Mouse (Mus musculus) liver, adult (tissue): ENCODE measurements around the gene Dyrk1a.

Source experiments
- GATA4 ChIP-seq: IDR thresholded peaks from 2 replicates; pipeline ENCODE4 v1.6.1; 2014; ENCODE audit warnings: mild to moderate bottlenecking, low read length; ENCODE audit not compliant: insufficient replicate concordance

Gene Dyrk1a

GRCm38 (mm10) chr16:94571111-94571993, 1.5 kb downstream of the Dyrk1a start:
- TF ChIP-seq GATA4: no peak

GRCm38 (mm10) chr16:94572422-94572821, 2.6 kb downstream of the Dyrk1a start:
- TF ChIP-seq GATA4: no peak

- no peak for TF ChIP-seq GATA4
Observed at GRCm38 (mm10) chr16:94574025-94574717, 4.4 kb downstream of the Dyrk1a start.

DNA sequence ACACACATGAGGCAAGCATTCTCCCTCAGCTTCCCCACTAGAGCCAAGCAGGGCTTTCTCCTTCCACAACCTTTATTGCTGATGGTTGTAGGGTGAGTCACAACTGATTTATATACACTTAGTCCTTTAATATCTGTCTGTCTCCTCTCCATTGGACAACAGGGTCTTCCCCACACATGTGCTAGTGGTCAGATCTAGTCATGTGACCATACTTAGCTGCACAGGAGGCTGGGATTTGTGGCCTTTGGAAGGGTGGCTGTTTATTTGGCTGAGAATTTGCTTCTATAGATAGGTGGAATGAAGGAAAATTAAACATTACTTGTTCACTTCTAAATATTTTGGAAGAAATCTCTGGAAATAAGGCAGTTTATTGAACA, 4.9 kb downstream of the Dyrk1a start:
- TF ChIP-seq GATA4: no peak

DNA sequence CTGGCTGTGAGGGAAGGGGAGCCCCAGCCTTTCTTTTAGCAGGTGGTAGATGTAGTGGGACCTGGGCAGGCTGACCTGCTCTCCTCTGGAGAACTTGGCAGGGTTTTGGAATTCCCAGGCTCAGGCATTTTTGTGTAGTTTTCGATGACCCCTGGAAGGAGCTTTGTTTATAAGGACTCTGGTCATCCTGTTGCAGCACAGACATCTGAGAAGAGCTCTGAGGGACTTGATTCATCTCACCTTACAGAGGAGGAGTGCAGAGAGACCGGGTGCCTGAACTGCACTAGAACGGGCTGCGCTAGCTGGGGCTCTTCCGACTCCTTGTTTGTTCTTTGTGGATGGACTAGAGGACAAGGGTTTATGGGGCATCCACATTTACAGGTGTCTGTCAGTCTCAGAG, 5.9 kb downstream of the Dyrk1a start:
- TF ChIP-seq GATA4: no peak

DNA sequence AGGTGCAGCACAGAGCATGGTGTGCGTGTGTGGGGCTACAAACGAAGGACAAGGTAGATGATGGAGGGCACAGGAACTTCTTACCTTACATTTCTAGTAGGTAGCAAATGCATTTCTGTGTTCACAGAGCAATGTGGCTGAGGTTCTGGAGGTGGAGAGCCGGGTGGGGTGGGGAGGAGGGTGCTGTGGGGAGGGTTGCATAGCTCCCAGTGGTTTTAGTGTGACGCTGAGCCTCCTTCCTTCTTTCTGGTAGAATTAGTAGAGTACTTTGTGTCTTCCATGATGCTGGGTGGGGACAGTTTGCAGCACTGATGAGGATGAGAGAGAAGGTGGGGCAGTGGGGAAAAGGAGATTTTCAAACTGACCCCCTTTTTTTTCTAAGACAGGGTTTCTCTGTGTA, 9.5 kb downstream of the Dyrk1a start:
- no peak for TF ChIP-seq GATA4

- TF ChIP-seq GATA4: no peak
Observed at GRCm38 (mm10) chr16:94580844-94581405, 11.1 kb downstream of the Dyrk1a start.

GRCm38 (mm10) chr16:94586349-94586990, 16.7 kb downstream of the Dyrk1a start:
- no peak for TF ChIP-seq GATA4

DNA sequence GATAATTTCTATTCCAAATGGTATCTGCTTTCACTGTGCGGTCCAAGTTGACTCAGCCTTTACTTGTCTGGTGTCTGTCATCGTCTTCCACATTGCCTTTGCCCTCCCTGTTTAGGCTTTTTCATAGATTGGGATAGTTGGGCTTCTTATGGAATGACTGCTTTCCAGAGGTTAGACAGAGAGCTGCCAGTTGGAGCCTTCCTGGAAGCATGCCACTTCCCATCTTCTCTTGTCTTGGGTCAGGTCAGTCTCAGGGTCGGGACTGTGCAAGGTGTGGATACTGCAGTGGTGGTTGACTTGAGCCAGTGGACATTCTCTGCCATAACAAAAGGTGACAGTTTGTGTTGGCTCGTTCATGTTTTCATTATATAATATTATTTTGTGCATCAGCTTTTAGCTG, 17.7 kb downstream of the Dyrk1a start:
- TF ChIP-seq GATA4: no peak

DNA sequence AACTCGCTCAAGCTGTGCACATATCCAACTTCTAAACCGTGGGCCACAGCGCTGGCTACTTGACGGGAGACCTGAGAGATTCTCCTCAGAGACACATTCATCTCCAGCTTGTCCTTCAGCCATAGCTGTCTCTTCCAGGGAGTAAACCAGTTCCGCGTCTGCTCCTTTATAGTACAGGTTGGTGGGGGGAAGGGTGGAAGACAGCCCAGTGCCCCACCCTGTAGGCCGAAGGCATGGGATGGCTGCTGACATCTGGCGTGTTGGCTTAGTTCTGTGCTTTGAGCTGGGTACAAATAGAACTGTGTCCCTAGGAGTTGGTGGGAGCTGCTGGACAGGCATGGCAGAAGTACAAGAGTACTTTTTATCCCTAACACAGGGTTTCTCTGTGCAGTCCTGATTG, 18.4 kb downstream of the Dyrk1a start:
- no peak for TF ChIP-seq GATA4

GRCm38 (mm10) chr16:94588974-94589373, 19.2 kb downstream of the Dyrk1a start:
- no peak for TF ChIP-seq GATA4

DNA sequence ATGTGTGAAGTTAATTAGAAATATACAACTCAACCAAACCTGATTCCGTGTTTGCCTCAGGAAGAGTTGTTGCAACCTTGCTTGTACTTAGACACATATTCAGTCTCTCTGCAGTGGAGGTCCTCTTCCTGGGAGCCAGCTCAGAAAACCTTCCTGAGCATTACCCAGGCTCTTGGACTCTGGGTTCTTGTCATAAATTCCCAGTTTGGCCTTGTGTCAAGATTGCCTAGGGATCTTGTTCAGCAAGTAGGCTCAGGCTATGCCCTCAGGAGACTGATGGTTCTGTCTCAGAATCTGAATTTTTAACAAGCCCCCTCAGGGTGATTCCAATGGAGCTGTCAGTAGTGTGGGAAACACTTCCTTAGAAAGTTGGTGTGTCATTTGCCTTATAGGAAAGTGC, 19.8 kb downstream of the Dyrk1a start:
- TF ChIP-seq GATA4: no peak

- no peak for TF ChIP-seq GATA4
Observed at GRCm38 (mm10) chr16:94590214-94590613, 20.4 kb downstream of the Dyrk1a start.

DNA sequence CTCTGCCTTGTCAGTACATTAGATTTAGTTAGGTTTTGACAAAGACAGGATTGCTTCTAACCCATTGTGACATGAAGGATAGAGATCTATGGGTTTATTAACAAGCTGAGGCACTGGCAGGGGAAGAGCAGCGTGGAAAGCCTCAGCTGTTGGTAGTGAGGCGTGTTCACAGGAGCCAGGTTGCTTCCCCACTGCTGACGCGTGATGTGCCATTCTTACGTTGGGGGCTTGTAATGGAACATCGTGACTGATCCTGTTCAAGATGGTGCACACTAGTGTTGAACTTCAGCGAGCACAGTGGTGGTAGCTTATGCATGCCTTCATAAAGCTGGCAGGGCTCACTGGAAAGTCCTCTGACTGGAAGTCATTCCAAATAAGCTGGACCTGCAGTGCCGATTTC, 21.2 kb downstream of the Dyrk1a start:
- TF ChIP-seq GATA4: no peak

- no peak for TF ChIP-seq GATA4
Observed at GRCm38 (mm10) chr16:94591536-94591935, 21.7 kb downstream of the Dyrk1a start.

DNA sequence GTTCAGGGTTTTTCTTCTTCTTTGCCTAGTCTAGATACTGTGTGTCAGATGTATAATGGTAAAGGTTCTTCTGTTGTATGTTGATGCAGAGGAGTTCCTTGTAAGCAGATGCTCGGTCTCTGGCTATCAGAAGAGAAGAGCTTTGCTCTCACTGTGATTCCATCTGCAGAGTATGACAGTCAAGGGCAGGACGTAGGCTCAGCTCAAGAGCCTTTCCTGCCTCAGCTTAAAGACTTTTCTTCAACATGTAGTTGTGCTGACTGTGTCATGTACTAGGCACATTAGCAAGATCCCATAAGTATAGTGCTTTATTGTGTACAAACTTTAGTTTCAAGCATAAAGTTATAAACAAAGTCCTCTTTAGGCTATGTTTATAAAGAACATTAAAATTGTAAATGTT, 26.8 kb downstream of the Dyrk1a start:
- TF ChIP-seq GATA4: no peak

- TF ChIP-seq GATA4: no peak
Observed at GRCm38 (mm10) chr16:94597640-94598039, 27.8 kb downstream of the Dyrk1a start.
